Mouse (Mus musculus) G1E (cell line): ENCODE results near the gene Dock7.
"Not testable (repeated sequence)": the region's sequence is repeated elsewhere in the genome, so short reads cannot be mapped to it uniquely, and the experiment has no call there.

Experiments
- CTCF ChIP-seq: IDR thresholded peaks from 2 replicates; pipeline ENCODE4 v1.5.1; 2012; ENCODE audit warnings: low read depth, low read length, inconsistent platforms, mixed read lengths
- GATA1 ChIP-seq: IDR thresholded peaks from 2 replicates; pipeline ENCODE4 v1.6.1; 2012; ENCODE audit warnings: borderline replicate concordance, low read length, inconsistent platforms, mixed read lengths
- GATA2 ChIP-seq: IDR thresholded peaks from 2 replicates; pipeline ENCODE4 v1.6.1; 2012; ENCODE audit warnings: low read depth, low read length, inconsistent platforms, borderline replicate concordance
- TAL1 ChIP-seq: conservative IDR thresholded peaks from 2 replicates; pipeline ENCODE4 v1.6.1; 2012; ENCODE audit warnings: low read depth, low read length, inconsistent platforms, mixed read lengths

DNA sequence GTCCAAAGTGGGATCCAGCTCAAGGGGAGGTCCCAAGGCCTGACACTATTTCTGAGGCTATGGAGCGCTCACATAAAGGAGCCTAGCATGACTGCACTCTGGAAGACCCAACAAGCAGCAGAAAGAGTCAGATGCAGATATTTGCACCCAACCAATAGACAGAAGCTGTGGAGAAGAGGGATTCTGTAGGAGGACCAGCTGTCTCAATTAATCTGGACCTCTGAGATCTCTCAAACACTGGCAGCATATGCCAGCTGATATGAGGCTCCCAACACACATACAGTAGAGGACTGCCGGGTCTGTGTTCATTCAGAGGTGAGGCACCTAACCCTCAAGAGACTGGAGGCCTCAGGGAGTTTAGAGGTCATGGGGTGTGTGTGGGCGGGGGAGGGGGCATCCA lies 140.7 kb downstream of the Dock7 start:
- TF ChIP-seq TAL1, GATA1, CTCF, GATA2: not testable (repeated sequence)
